Mouse (Mus musculus): ENCODE results near the gene Immp2l. TPM values are rescaled to one million over a fixed set of nuclear protein-coding genes. Genes with fewer than 3 reads are reported as not detected.
A peak's percentile ranks its signal among the peaks of the same experiment; 100 is the strongest.

Immp2l gene
- total RNA-seq, 2 experiments from 2014 or later, result 3.7 to 6.4 TPM

GRCm38 (mm10) chr12:41510588-41510987, 486.7 kb downstream of the Immp2l start:
- no peak for DNase-seq (ENCODE audit: low spot score in 2 of 2)

GRCm38 (mm10) chr12:41518897-41519296, 495.0 kb downstream of the Immp2l start:
- DNase-seq (ENCODE audit: low spot score in 2 of 2), result no peak

GRCm38 (mm10) chr12:41520326-41520725, 496.4 kb downstream of the Immp2l start:
- DNase-seq (ENCODE audit: low spot score in 2 of 2), result no peak

GRCm38 (mm10) chr12:41521671-41522070, 497.8 kb downstream of the Immp2l start:
- DNase-seq (ENCODE audit: low spot score in 2 of 2), result no peak

- no peak for DNase-seq (ENCODE audit: low spot score in 2 of 2)
Measured at GRCm38 (mm10) chr12:41526688-41527087, 502.8 kb downstream of the Immp2l start.

- no peak for DNase-seq (ENCODE audit: low spot score in 2 of 2)
Measured at GRCm38 (mm10) chr12:41528410-41528809, 504.5 kb downstream of the Immp2l start.

- DNase-seq (ENCODE audit: low spot score in 2 of 2), result no peak
Measured at GRCm38 (mm10) chr12:41539989-41540388, 516.1 kb downstream of the Immp2l start.

- DNase-seq (ENCODE audit: low spot score in 2 of 2), result no peak
Measured at GRCm38 (mm10) chr12:41551578-41551977, 527.7 kb downstream of the Immp2l start.

- no peak for DNase-seq (ENCODE audit: low spot score in 2 of 2)
Measured at GRCm38 (mm10) chr12:41557832-41558231, 533.9 kb downstream of the Immp2l start.

- DNase-seq (ENCODE audit: low spot score in 2 of 2), result no peak
Measured at GRCm38 (mm10) chr12:41558956-41559735, 535.3 kb downstream of the Immp2l start.

GRCm38 (mm10) chr12:41565540-41566432, 541.9 kb downstream of the Immp2l start:
- no peak for DNase-seq (ENCODE audit: low spot score in 2 of 2)

GRCm38 (mm10) chr12:41566433-41566794, 542.5 kb downstream of the Immp2l start:
- no peak for DNase-seq (ENCODE audit: low spot score in 2 of 2)

GRCm38 (mm10) chr12:41573754-41574153, 549.9 kb downstream of the Immp2l start:
- no peak for DNase-seq (ENCODE audit: low spot score in 2 of 2)

GRCm38 (mm10) chr12:41575221-41575620, 551.3 kb downstream of the Immp2l start:
- DNase-seq (ENCODE audit: low spot score in 2 of 2), result no peak

GRCm38 (mm10) chr12:41593401-41593800, 569.5 kb downstream of the Immp2l start:
- no peak for DNase-seq (ENCODE audit: low spot score in 2 of 2)

- peak in 1 of 2 experiments; percentile 27 for DNase-seq (ENCODE audit: low spot score in 2 of 2)
Measured at GRCm38 (mm10) chr12:41594037-41594436, 570.1 kb downstream of the Immp2l start.

GRCm38 (mm10) chr12:41615271-41615670, 591.4 kb downstream of the Immp2l start:
- peak in 1 of 2 experiments; percentile 43 for DNase-seq (ENCODE audit: low spot score in 2 of 2)

- DNase-seq (ENCODE audit: low spot score in 2 of 2), result no peak
Measured at GRCm38 (mm10) chr12:41621341-41621740, 597.5 kb downstream of the Immp2l start.

- no peak for DNase-seq (ENCODE audit: low spot score in 2 of 2)
Measured at GRCm38 (mm10) chr12:41643262-41643661, 619.4 kb downstream of the Immp2l start.

GRCm38 (mm10) chr12:41644802-41645551, 621.1 kb downstream of the Immp2l start:
- DNase-seq (ENCODE audit: low spot score in 2 of 2), result no peak

- DNase-seq (ENCODE audit: low spot score in 2 of 2), result no peak
Measured at GRCm38 (mm10) chr12:41646956-41647575, 623.2 kb downstream of the Immp2l start.

Data from layer of hippocampus, postnatal 14 days (tissue).